Mouse (Mus musculus) embryonic facial prominence, embryonic 15.5 days (tissue): ENCODE data around the gene Mllt11. TPM values are rescaled to one million over a fixed set of nuclear protein-coding genes. Genes with fewer than 3 reads are reported as not detected.
A peak's percentile ranks its signal among the peaks of the same experiment; 100 is the strongest.

Source experiments
- ATAC-seq: fragments of 200-750 bp; cut with Nextera tagmentation; 2 replicates; pipeline ENCODE4 v1.8.0; 2017; ENCODE audit warnings: low read depth, moderate TSS enrichment; ENCODE audit not compliant: insufficient number of reproducible peaks, low FRiP score, low TSS enrichment
- H3K27ac ChIP-seq: fragments of 300-500 bp; sonication (generic); replicated peaks from 2 replicates; pipeline ENCODE4 v1.5.1; 2015; ENCODE audit warnings: mild to moderate bottlenecking, inconsistent platforms
- H3K27me3 ChIP-seq: fragments of 300-500 bp; sonication (generic); 2 replicates; pipeline ENCODE4 v1.6.1; 2015; ENCODE audit warnings: inconsistent platforms
- H3K36me3 ChIP-seq: fragments of 300-500 bp; sonication (generic); 2 replicates; pipeline ENCODE4 v1.6.1; 2015; ENCODE audit warnings: mild to moderate bottlenecking, inconsistent platforms
- H3K4me1 ChIP-seq: fragments of 300-500 bp; sonication (generic); 2 replicates; pipeline ENCODE4 v1.6.1; 2015; ENCODE audit warnings: inconsistent platforms
- H3K4me2 ChIP-seq: fragments of 300-500 bp; sonication (generic); replicated peaks from 2 replicates; pipeline ENCODE4 v1.6.1; 2015; ENCODE audit warnings: mild to moderate bottlenecking, inconsistent platforms
- H3K4me3 ChIP-seq: fragments of 300-500 bp; sonication (generic); replicated peaks from 2 replicates; pipeline ENCODE4 v1.5.1; 2015; ENCODE audit warnings: mild to moderate bottlenecking, inconsistent platforms
- H3K9ac ChIP-seq: fragments of 300-500 bp; sonication (generic); 2 replicates; pipeline ENCODE4 v1.6.1; 2015; ENCODE audit warnings: inconsistent platforms
- H3K9me3 ChIP-seq: fragments of 300-500 bp; sonication (generic); replicated peaks from 2 replicates; pipeline ENCODE4 v1.6.1; 2016; ENCODE audit warnings: inconsistent platforms
- WGBS: fragments of 180-500 bp; shearing (Covaris S2); methylation state at CpG from one replicate; pipeline ENCODE4 v1.1.7; 2015; 5-methylcytosine and 5-hydroxymethylcytosine counted together
- polyA plus RNA-seq: library from polyadenylated mRNA; unstranded; fragments of >200 nt; fragmentation: Nextera tagmentation; extraction: Ambion mirVana; gene quantifications from 2 replicates; pipeline ENCODE4 v1.2.1, GENCODE M21; 2015

Mllt11 gene
- polyA plus RNA-seq, 1 experiment from 2014 or later, result 18.4 TPM

GRCm38 (mm10) chr3:95241498-95241897, 9.5 kb upstream of the Mllt11 start, which contains the start of gene Gm128:
Gene Gm128 (minus strand): TSS chr3:95241598.
- H3K4me2 ChIP-seq, result no peak within 1 kb of the TSS
- no peaks in the 10 kb centered on the region for H3K9me3 ChIP-seq
- no peak within 1 kb of the TSS for H3K4me3 ChIP-seq
- H3K36me3 ChIP-seq, result peaks cover 26% of the 10 kb centered on the region
- 73% methylated on average over 7 of the region's 7 CpGs for WGBS
- peaks cover 6% of the 10 kb centered on the region; the same call in 1 of the 2 replicates for H3K4me1 ChIP-seq
- H3K27me3 ChIP-seq, result no peaks in the 10 kb centered on the region
- ATAC-seq, result no peak
- no peak within 1 kb of the TSS for H3K27ac ChIP-seq
- H3K9ac ChIP-seq, result no peak within 1 kb of the TSS

- peaks cover 31% of the 10 kb centered on the region for H3K36me3 ChIP-seq
- H3K9ac ChIP-seq, result no peak overlapping the region
- no peak overlapping the region for H3K27ac ChIP-seq
- ATAC-seq, result no peak
- H3K27me3 ChIP-seq, result no peaks in the 10 kb centered on the region
- H3K4me1 ChIP-seq, result peaks cover 6% of the 10 kb centered on the region; the same call in 1 of the 2 replicates
- H3K9me3 ChIP-seq, result no peaks in the 10 kb centered on the region
- no peak overlapping the region for H3K4me2 ChIP-seq
- H3K4me3 ChIP-seq, result no peak overlapping the region
- 28% methylated on average over 17 of the region's 17 CpGs for WGBS
These were observed 8.9 kb upstream of the Mllt11 start for GRCm38 (mm10) chr3:95240900-95241299.

GRCm38 (mm10) chr3:95239971-95240370, 8.0 kb upstream of the Mllt11 start:
- Histone ChIP-seq H3K4me3 (no peak overlapping the region), H3K27me3 (no peaks in the 10 kb centered on the region), H3K36me3 (peaks cover 35% of the 10 kb centered on the region), H3K4me1 (peaks cover 6% of the 10 kb centered on the region; the same call in 1 of the 2 replicates), H3K9me3 (no peaks in the 10 kb centered on the region), H3K4me2 (no peak overlapping the region), H3K9ac (no peak overlapping the region), H3K27ac (no peak overlapping the region)
- 88% methylated on average over 12 of the region's 12 CpGs for WGBS
- no peak for ATAC-seq

GRCm38 (mm10) chr3:95239022-95239421, 7.1 kb upstream of the Mllt11 start:
- H3K4me1 ChIP-seq, result peaks cover 6% of the 10 kb centered on the region; the same call in 1 of the 2 replicates
- no peak overlapping the region for H3K27ac ChIP-seq
- H3K4me3 ChIP-seq, result no peak overlapping the region
- peaks cover 44% of the 10 kb centered on the region for H3K36me3 ChIP-seq
- no peak overlapping the region for H3K9ac ChIP-seq
- H3K9me3 ChIP-seq, result no peaks in the 10 kb centered on the region
- no peaks in the 10 kb centered on the region for H3K27me3 ChIP-seq
- 80% methylated on average over 6 of the region's 6 CpGs for WGBS
- no peak overlapping the region for H3K4me2 ChIP-seq
- no peak for ATAC-seq

- peaks cover 58% of the 10 kb centered on the region for H3K36me3 ChIP-seq
- H3K9ac ChIP-seq, result no peak overlapping the region
- H3K4me3 ChIP-seq, result no peak overlapping the region
- H3K27ac ChIP-seq, result peak overlapping the region; percentile 28; the same call in 1 of the 2 replicates
- no peak for ATAC-seq
- no peaks in the 10 kb centered on the region for H3K27me3 ChIP-seq
- H3K4me1 ChIP-seq, result peaks cover 6% of the 10 kb centered on the region; the same call in 1 of the 2 replicates
- WGBS, result 75% methylated on average over 8 of the region's 8 CpGs
- no peak overlapping the region for H3K4me2 ChIP-seq
- H3K9me3 ChIP-seq, result no peaks in the 10 kb centered on the region
These were observed 5.6 kb upstream of the Mllt11 start for GRCm38 (mm10) chr3:95237541-95238099.

GRCm38 (mm10) chr3:95235386-95236301, 3.7 kb upstream of the Mllt11 start:
- Histone ChIP-seq H3K27ac (no peak overlapping the region), H3K9ac (no peak overlapping the region), H3K36me3 (peaks cover 69% of the 10 kb centered on the region), H3K4me3 (no peak overlapping the region), H3K4me1 (peaks cover 15% of the 10 kb centered on the region), H3K4me2 (no peak overlapping the region), H3K27me3 (no peaks in the 10 kb centered on the region), H3K9me3 (no peaks in the 10 kb centered on the region)
- ATAC-seq, result no peak
- 60% methylated on average over 23 of the region's 23 CpGs for WGBS

- no peak for ATAC-seq
- H3K4me3 ChIP-seq, result no peak overlapping the region
- WGBS, result 83% methylated on average over 16 of the region's 16 CpGs
- H3K4me1 ChIP-seq, result peaks cover 21% of the 10 kb centered on the region
- no peak overlapping the region for H3K27ac ChIP-seq
- H3K4me2 ChIP-seq, result no peak overlapping the region
- H3K9ac ChIP-seq, result no peak overlapping the region
- H3K9me3 ChIP-seq, result no peaks in the 10 kb centered on the region
- H3K27me3 ChIP-seq, result no peaks in the 10 kb centered on the region
- peaks cover 69% of the 10 kb centered on the region for H3K36me3 ChIP-seq
These were observed 1.5 kb upstream of the Mllt11 start for GRCm38 (mm10) chr3:95233303-95233980.

GRCm38 (mm10) chr3:95232771-95233170, 800 bp upstream of the Mllt11 start:
- H3K27me3 ChIP-seq, result no peaks in the 10 kb centered on the region
- no peak overlapping the region for H3K4me3 ChIP-seq
- H3K4me1 ChIP-seq, result peaks cover 21% of the 10 kb centered on the region
- H3K27ac ChIP-seq, result no peak overlapping the region
- H3K4me2 ChIP-seq, result no peak overlapping the region
- ATAC-seq, result no peak
- H3K36me3 ChIP-seq, result peaks cover 62% of the 10 kb centered on the region
- no peak overlapping the region for H3K9ac ChIP-seq
- H3K9me3 ChIP-seq, result no peaks in the 10 kb centered on the region
- 76% methylated on average over 7 of the region's 7 CpGs for whole genome bisulfite sequencing

- no peaks in the 10 kb centered on the region for H3K27me3 ChIP-seq
- H3K4me2 ChIP-seq, result peak overlapping the region; percentile 76
- no peak for ATAC-seq
- H3K9me3 ChIP-seq, result no peaks in the 10 kb centered on the region
- H3K36me3 ChIP-seq, result peaks cover 42% of the 10 kb centered on the region
- peaks cover 33% of the 10 kb centered on the region for H3K4me1 ChIP-seq
- H3K27ac ChIP-seq, result peak overlapping the region; percentile 99
- peak overlapping the region; percentile 40 for H3K9ac ChIP-seq
- WGBS, result 32% methylated on average over 8 of the region's 8 CpGs
- peak overlapping the region; percentile 89 for H3K4me3 ChIP-seq
These were observed 1.3 kb downstream of the Mllt11 start for GRCm38 (mm10) chr3:95230495-95231297.

- Histone ChIP-seq H3K9ac (peak overlapping the region; percentile 91), H3K27ac (peak overlapping the region; percentile 99), H3K9me3 (no peaks in the 10 kb centered on the region), H3K27me3 (no peaks in the 10 kb centered on the region), H3K36me3 (peaks cover 36% of the 10 kb centered on the region), H3K4me1 (peaks cover 33% of the 10 kb centered on the region), H3K4me3 (peak overlapping the region; percentile 89), H3K4me2 (peak overlapping the region; percentile 76)
- no peak for ATAC-seq
- 2% methylated on average over 13 of the region's 13 CpGs for WGBS
These were observed 2.0 kb downstream of the Mllt11 start for GRCm38 (mm10) chr3:95229781-95230494.
